Mouse (Mus musculus): Measurements from ENCODE around the gene Smtn.

Gene Smtn

DNA sequence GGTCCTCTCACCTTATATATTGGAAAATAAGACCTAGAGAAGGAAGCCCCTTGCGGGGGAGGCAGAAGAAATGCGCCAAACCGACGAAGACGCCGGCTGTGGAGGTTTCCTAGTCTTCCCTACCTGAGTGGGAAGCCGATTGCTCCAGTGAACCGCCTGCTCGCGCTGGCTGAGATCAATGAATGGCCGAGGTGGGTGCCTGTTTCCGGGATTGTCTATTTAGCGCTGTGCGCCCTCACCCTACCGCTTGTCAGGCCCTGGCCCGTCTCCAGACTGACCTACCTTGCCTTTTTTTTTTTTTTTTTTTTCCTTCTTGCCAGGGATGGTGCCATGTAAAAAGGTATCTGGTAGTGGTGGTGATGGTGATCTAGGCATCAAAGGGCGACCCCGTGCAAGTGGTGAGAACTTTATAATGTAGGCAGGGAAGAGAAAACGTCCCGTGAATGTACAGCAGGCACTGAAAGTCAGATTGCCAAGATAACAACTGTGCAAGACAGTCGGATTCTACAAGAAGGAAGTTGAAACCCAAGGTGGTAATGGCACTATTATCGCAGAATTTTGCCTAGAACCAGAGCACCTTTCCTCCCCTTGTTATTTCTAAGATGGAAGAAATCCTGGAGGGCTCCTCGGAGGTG, at the start of gene Smtn:
TSS of gene Smtn (minus strand) at position 162 of the 635 bp plus-strand sequence.
- no peak for DNase-seq

DNA sequence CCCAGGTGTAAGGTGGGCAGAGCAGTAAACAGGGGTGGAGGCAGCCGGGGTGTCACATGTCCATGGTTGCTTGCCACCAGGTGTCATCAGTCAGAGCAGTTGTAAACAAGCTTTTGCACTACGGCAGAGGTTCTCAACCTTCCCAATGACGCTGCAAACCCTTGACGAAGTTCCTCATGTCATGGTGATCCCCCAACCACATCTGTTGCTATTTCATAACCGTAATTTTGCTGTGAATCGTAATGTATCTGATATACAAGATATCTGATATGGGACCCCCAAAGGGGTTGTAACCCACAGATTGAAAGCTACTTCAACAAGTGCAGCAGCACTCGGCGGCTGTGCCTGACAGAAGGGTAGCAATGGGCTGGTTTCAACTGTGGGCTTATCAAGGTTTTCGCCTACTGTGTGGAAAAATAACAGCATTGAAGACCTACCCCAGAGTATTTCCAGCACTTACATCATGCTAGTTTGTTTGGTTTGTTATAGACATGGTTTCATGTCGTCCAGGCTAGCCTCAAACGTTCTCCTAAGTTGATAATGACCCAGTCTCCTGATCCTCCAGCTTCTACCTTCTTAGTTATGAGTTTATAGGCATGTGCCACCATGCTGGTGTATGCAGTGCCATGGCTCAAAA, 47.7 kb upstream of the Smtn start:
- no peak for DNase-seq

DNA sequence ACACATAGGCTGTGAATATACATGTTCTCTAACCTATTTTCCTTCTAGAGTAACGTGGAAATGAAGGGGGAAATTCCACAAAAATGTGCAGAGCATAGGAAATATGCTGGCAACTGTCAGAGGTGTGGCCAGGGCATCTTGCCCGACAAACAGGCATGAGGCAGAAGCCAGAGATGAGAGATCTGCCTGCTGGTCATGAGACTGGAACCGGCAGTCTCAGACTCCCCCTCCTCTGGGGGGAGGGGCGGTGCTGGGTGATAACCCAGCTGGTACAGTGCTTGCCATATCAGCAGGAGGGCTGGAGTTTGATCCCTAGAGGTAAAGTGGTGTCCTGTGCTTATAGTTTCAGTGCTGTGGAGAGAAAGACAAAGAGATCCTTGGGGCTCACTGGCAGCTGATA, 46.9 kb upstream of the Smtn start:
- no peak for DNase-seq

DNA sequence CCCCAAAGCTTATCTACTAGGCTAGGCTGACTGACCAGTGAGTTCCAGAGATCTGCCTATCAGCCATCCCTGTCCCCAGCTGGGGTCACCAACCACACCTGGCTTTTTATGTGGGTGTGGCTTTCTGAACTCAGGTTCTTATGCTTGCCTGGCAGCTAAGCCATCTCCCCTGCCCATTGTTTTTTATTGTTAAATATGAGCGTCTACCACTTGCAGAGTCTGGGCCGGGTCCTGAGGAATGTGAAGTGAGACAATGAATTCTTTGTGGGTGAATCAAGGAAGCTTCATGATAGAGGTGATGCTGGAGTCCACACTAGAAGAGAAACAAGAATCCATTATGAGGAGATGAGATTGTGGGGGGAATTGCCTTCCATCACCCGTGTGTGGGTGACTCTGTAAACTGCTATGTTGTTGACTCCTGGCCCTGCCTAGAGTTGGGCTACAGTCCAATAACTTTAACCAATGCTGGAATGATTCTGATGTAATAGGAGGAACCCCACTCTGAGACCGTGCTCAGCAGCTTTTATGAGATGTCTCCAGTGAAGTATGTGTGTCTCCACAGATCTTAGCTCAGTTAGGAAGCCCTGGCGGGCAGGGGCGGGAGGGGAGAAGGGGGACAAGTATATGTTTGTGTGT, 45.7 kb upstream of the Smtn start:
- no peak for DNase-seq

DNA sequence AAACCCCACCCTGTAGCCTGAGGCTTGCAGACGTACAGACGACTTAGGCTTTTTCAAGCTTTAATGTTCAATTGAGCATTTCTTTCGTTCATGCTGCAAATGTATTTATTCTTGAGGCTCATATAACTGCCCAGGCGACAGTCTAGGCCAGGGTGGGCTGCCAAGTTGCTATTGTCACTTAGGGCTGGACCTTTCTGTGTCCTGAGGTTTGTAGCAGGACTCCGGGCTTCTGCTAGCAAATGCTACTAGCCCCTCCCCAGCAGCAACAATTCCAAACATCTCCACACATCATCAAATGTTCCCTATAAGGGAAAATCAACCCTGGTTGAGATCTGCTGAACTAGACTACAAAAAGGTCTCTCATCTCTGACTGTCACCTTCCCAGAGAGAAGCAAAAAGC, 42.7 kb upstream of the Smtn start:
- DNase-seq = no peak

DNA sequence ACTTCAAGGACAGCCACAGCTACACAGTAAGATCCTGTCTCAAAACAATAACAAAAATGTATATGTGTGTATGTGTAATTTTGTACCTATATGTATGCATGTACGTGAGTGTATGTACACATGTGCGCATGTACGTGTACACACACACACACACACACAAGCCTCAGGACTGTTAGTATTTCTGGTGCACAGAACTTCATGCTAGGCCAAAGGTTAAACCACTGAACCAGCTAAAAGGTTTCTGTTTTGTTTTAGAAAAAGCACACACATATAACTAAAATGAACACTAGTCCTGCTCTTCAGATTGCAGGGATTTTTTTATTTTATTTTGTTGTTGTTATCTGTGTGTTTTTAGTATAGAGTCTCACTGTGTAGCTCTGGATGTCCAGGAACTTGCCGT, 41.5 kb upstream of the Smtn start:
- no peak for DNase-seq

DNA sequence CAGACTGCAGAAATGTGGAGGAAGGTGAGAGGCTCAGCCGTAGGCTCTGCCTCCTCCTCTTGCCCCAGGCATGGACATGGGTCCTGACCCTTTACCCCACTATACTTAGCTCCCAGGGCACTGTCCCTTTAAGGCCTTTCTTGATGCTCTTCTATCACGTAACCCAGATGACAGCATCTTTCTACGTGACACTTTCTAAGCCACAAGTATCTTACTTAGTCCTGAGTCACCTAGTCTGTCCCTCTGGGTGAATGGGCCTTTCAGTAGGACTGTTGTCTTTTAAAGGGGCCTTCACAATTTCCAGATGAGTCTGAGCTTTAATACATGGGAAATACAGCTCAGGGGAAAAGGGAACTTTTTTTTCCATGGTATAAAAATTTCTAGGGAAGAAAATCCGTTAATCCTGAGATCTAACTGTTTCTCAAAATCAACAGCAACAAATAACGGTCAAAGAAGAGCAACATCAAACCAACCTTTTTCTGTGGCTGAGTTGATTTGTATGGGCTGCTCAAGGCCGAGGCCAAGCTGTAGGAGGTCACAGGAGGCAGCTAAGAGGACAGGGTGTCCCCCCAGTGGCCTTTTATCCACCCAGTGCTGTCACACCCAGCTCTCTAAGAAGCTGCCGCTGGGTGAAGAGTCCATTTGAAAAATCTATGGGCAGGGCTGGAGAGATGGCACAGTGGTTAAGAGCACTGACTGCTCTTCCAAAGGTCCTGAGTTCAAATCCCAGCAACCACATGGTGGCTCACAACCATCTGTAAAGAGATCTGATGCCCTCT, 40.1 kb upstream of the Smtn start:
- DNase-seq = no peak

DNA sequence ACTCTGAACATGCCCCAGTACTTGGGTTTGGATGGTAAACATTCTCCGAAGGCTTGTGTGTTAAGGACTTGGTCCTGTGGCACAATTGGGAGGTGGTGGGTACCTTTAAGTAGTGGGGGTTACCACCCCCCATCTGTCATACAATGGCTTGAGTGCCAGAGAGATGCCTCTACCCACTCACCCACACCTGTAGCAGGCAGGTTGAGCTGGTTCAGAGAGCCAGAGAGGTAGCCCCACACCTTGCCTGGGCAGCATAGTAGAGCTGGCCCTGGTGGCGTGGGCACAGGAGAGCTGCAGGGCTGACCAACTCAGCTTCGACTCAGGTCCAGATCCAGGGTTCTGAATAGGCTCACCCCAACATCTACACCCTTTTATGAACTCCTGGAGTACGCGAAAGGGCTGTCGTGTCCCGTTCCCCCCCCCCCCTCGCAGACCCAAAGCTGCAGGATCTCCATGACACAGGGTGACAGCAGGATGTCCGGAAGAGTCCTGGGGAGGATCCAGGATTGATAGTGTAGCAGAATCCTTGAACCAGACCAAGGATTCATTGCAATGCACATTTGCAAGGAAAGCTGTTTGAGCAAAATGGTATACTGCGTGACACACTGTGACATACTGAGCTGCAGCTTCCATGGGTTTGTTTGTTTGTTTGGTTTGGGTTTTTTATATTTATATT, 37.8 kb upstream of the Smtn start:
- DNase-seq = no peak

DNA sequence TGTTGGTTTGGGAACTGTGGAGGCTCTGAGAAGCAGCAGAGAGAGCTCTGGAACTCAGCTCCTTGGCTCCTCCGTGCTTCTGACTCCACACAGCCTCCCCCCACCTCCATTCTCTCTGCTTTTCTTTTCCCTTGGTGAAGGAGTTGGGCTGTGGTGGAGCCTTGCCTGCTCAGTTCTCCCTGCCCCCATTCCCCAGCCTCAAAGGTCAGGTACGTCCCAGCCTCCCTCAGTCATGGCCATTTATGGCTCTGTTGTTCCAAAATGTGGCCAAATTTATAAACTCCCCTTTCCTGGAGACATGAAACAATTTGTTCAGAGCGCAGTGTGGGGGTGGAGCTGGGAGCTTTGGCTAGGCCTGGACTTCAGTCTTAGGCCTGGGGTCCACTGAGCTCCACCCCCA, 34.8 kb upstream of the Smtn start:
- DNase-seq = no peak

DNA sequence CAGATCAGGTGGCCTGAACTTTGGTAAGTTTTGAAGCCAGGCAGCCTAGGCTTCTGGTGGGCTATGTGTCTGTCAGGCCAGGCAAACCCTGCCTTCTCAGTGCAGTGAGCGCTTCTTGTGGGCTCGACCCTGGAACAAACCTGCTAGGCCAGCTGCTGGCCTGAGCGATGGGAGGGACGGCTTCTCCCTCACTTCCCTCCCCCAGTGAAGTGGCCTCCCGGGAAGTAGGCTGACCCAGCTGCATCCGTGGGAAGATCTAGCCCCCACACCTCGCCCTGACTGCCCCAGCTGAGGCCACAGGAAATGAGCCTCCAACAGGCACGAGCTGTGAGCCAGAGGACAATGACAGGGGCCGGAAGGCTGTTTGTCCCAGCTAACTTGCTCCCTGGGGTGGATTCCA, 32.7 kb upstream of the Smtn start:
- DNase-seq = no peak

DNA sequence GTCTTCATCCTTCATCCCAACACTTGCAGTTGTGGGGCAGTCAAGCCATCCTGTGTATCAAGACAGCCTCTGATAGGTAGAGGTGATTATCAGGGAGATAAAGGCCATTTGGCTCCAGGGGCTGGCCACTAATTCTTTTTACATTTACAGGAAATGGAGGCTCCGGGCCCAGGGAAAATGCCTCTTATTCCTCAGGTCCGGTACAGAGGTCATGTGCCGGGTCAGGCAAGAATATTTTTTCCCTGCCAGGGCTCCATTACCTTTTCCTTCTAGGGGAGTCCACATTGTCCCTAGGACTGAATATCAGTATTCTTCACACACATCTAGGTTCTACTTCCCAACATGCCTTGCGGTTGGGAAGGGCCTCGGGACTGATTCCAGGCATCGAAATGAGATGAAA, 31.8 kb upstream of the Smtn start:
- DNase-seq = no peak

DNA sequence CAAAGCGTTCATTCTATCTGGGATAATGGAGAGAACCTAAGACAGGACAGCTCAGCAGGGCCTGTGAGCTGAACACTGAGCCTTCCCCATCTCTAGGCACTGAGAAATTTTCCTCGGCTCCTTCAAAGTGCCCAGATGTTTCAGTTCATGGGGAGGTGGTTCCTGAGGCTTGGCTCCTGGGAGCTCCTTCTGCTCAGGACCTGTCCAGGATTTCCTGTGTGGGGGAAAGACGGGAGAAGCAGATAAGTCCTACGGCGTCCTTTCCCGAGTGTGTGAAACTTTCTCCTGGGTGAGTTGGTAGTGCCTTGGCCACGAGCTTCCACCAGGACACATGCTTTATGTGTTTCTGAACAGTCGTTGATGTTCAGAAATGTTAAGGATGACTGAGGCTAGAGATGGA, 29.9 kb upstream of the Smtn start:
- DNase-seq = no peak

DNA sequence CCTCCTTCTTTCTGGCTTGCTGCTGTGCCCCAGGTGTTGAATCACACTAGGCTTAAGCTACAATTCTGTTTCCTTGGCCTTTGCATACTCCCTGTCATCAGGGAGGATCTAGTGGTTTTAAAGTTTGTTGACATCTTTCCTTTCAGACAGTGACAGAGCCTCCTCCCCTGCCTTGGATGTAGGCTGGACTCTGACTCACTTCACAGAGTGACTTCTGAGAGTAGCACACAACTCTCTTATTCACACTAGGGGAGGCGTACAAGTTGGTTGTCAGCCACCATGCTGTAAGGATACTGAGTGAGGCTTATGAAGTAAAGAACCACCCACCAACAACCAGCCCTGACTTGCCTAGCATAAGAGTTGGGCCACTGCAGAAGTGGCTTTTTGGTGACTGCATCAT, 27.5 kb upstream of the Smtn start:
- DNase-seq = no peak

DNA sequence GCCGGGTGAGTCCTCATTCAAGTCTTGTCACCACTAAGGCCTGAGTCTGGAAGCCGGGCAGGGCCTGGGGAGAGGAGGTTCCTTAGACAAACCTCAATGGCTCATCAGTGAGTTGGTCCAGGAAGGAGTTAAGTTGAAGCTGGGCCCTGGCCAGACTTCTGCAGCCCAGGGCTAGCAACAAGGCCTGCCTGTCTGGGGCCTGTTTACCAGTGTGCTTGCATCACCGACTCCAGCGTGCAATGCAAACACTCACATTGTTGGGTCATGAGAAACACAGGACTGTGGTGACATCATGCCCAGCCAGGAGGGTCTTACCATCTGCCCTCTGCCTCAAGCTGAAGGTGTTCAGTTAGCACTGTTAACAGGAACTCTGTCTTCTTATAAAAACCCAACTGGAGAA, 25.6 kb upstream of the Smtn start:
- DNase-seq = no peak

DNA sequence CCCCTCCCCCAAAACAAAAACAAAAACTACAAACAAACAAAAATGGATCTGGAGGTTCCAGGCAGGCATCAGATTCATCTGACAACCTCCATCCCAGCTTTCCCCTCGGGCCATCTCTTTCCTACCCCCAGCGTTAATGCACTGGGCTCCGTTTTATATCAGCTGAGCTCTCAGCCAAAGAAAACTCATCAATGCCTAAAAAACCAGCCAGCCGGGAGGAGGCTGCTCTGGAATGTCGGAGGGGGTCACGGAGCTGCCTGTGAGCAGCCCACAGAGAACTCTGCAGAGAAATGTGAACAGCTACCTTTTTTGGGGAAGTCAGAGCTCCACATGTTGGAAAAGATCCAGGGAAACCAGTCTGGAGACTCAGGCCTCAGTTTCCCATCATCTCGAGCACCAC, 24.0 kb upstream of the Smtn start:
- no peak for DNase-seq

DNA sequence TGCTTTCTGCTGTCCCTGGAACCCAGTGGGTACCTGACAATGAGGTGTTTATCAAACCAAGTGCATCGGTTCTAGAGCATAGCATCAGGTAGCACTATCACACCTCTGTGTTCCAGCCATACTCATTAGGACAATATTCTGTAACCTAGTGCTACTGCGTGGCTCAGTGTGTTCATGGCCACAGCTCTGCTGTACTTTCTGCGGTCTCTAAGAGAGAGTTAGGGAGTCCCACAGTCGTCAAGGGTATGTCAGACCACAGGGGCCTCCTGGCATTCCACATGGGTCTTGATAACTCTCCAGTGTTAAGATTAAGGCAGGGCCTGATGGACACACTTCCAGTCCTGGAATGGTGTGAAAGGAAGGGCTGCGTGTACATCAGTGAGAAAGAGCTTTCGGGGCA, 23.4 kb upstream of the Smtn start:
- DNase-seq = no peak

DNA sequence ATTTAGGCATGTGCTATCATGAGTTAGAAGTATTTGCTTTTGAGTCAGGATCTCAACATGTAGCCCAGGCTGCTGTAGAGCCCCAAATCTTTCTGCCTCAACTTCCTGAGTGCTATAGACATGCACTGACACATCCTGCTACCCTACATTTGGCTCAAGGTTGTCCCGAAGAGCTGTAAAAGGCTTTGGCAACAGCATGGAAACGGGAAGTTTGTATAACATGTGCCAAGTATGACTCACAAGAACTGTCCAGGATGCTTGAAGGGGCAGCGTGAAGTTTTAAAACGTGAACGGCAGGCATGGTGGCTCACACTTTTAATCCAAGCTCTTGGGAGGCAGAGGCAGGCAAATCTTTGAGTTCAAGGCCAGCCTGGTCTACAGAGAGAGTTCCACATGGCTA, 19.8 kb upstream of the Smtn start:
- DNase-seq = no peak

DNA sequence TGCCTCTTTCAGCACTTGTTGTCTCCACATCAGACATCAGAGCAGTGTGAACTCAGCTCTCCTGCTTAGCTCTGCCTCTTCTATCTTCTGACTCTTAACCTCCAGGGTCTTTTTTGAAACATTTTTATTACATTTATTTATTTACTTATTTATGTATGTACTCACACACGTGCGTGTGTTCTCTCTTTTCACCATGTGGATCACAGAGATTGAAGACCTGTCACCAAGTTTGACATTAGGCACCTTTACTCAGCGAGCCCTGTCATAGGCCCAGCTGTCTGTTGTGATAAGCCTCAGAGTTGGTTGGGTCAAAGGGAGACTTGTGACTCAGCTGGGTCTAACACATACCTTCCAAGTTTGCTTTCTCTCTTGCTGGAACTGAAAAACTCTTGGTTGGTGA, 17.4 kb upstream of the Smtn start:
- no peak for DNase-seq

DNA sequence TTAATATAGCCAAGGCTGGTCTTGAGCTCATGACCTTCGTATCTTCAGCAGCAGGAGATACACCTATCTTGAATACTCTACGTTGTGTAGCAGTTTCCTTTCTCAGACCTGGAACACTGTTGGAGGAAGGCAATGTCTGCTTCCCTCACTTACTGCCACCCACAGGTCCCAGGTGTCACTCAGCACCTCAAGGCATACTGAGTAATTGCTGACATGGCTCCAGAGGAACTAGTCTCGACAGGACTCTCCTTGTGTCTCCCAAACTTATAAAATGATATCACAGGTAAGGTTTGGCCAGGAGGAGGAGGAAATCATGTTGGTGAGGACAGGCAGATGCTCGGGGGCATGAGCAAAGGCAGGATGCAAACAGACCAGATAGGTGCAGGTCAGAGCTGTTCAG, 14.6 kb upstream of the Smtn start:
- DNase-seq = no peak

DNA sequence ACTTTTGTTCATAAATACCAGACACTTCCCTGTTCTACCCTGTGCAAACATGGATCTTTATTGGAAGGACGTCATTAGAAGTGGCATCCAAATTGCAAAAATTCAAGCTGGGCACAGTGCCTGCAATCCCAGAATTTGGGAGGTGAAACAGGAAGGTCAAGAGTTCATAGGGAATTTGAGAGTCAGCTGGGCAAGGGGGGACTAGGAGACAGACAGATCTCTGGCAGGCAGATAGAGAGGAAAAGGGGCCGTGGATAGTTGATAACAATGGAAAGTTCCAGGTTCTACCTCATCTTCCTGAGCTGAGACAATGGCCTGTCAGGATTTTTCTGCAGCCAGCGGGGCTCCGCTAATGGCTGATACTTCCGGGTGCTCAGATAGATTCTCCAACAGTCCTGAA, 9.4 kb upstream of the Smtn start:
- DNase-seq = no peak

DNA sequence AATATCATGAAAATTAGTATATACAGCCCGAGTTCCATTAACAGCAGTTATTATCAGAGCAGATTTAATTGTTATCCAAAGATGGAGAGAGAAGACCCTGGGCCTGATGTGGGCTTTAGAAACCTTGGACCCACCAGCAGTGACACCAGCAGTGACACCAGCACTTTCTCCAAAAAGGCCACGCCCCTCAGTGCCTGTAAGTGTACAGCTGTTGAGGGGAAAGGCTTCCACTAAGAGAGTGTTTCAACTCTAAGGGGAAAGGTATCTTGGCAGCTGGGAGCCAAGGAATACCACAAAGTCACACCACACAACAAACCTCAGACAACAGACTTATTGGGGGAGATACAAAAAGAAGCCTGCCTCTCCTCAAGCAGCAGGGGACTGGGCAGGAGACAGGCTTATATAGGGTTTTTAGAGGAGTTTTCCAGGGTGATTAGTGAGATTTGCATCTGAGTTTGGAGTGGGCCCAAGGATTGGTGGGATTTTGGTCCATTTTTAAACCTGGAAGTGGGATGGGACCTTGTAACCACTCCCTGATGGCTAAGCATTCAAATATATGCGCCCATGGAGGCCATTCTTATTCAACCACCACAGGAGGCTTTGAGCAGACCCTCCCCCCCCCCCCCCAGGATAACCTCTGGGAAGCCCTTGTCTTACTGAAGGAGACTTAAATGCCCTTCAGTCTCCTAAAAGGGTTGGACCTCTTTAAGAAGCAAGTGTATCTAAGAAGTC, 8.3 kb upstream of the Smtn start:
- DNase-seq = no peak

DNA sequence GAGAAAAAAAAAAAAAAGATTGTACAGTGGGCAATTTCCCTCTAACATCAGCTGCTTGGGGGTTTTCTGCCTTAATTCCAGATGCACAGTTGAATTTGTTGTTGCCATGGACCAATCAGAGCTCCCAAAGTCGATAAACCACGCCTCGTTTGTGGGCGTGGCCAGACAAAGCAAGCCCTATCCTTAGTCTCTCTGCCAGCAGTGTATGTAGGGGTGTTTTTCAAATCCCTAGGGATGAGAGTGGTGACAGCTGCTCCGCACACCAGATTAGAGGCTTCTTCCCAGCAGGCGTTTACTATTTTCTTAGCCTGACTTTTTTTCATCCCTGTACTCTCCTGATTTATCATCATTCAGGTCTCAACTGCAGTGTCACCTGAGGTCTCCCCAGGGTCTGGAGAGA, 7.6 kb upstream of the Smtn start:
- DNase-seq = no peak

DNA sequence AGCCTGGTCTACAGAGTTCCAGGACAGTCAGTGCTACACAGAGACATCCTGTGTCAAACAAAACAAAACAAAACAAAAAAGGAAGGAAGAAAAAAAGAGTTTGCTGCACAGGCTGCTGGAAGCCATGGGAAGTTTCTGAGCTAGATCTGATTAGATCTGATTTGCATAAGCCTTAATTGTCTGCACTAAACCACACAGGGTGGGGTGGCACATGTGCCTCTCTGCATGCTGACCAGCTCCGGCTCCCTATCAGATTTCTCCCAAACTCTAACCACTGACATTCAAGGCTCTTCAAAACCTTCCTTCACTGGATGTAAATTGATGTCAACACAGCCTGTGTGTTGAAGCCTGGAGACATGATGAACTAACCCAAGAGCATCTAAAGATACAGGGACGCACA, 6.6 kb upstream of the Smtn start:
- DNase-seq = no peak
